Mouse (Mus musculus): ENCODE results near the gene Olfr658. TPM values are rescaled to one million over a fixed set of nuclear protein-coding genes. Genes with fewer than 3 reads are reported as not detected.
A peak's percentile ranks its signal among the peaks of the same experiment; 100 is the strongest.

The Olfr658 gene
- polyA plus RNA-seq (2015; fragmentation: Nextera tagmentation; extraction: Ambion mirVana), result 0.09 TPM in 1 of 2 replicates, not detected in the other

- H3K4me1 ChIP-seq (replicated peaks; ENCODE audit: control insufficient read depth, insufficient read depth, low read length), result no peaks in the 10 kb centered on the region
- no peaks in the 10 kb centered on the region for H3K36me3 ChIP-seq (ENCODE audit: control insufficient read depth, insufficient read depth)
- H3K4me2 ChIP-seq (ENCODE audit: low read length), result peak within 1 kb of the TSS; percentile 49
- peak within 1 kb of the TSS; percentile 30 for H3K4me3 ChIP-seq (replicated peaks; ENCODE audit: low read length)
- no peaks in the 10 kb centered on the region for H3K9me3 ChIP-seq (ENCODE audit: control insufficient read depth, low read length)
- ATAC-seq, result peak; percentile 88
- no peak within 1 kb of the TSS for H3K27ac ChIP-seq (ENCODE audit: low read length)
- no peak within 1 kb of the TSS; the same call in 1 of the 2 replicates for H3K9ac ChIP-seq (replicated peaks; ENCODE audit: low read depth, low read length)
- no peaks in the 10 kb centered on the region for H3K27me3 ChIP-seq (replicated peaks; ENCODE audit: control insufficient read depth, insufficient read depth, low read length)
- 26% methylated on average over 21 of the region's 22 CpGs for WGBS
Observed at GRCm38 (mm10) chr7:104646841-104647482, at the start of gene Olfr658. Gene Olfr658, minus strand, starts transcription at chr7:104647305.

- Histone ChIP-seq H3K9me3 (ENCODE audit: control insufficient read depth, low read length) (no peaks in the 10 kb centered on the region), H3K4me2 (ENCODE audit: low read length) (no peak within 1 kb of the TSS), H3K36me3 (ENCODE audit: control insufficient read depth, insufficient read depth) (no peaks in the 10 kb centered on the region), H3K4me3 (replicated peaks; ENCODE audit: low read length) (no peak within 1 kb of the TSS), H3K4me1 (replicated peaks; ENCODE audit: control insufficient read depth, insufficient read depth, low read length) (no peaks in the 10 kb centered on the region), H3K27ac (ENCODE audit: low read length) (no peak within 1 kb of the TSS), H3K27me3 (replicated peaks; ENCODE audit: control insufficient read depth, insufficient read depth, low read length) (no peaks in the 10 kb centered on the region), H3K9ac (replicated peaks; ENCODE audit: low read depth, low read length) (no peak within 1 kb of the TSS)
- ATAC-seq, result no peak
- 94% methylated on average over 2 of the region's 2 CpGs for WGBS
Observed at GRCm38 (mm10) chr7:104686201-104686600, 39.1 kb upstream of the Olfr658 start, which contains the start of gene Olfr661. Gene Olfr661, plus strand, starts transcription at chr7:104686501.

GRCm38 (mm10) chr7:104666453-104666852 is 19.3 kb upstream of the Olfr658 start, which contains the start of gene Olfr659:
Gene Olfr659, plus strand, starts transcription at chr7:104666753.
- no peak for ATAC-seq

GRCm38 (mm10) chr7:104624494-104624893 is 22.6 kb downstream of the Olfr658 start, which contains the start of gene Olfr657:
Gene Olfr657, plus strand, starts transcription at chr7:104624794.
- Histone ChIP-seq H3K4me1 (replicated peaks; ENCODE audit: control insufficient read depth, insufficient read depth, low read length) (no peaks in the 10 kb centered on the region), H3K9ac (replicated peaks; ENCODE audit: low read depth, low read length) (no peak within 1 kb of the TSS), H3K27ac (ENCODE audit: low read length) (no peak within 1 kb of the TSS), H3K4me2 (ENCODE audit: low read length) (no peak within 1 kb of the TSS), H3K9me3 (ENCODE audit: control insufficient read depth, low read length) (no peaks in the 10 kb centered on the region), H3K36me3 (ENCODE audit: control insufficient read depth, insufficient read depth) (no peaks in the 10 kb centered on the region), H3K27me3 (replicated peaks; ENCODE audit: control insufficient read depth, insufficient read depth, low read length) (no peaks in the 10 kb centered on the region), H3K4me3 (replicated peaks; ENCODE audit: low read length) (no peak within 1 kb of the TSS)
- ATAC-seq, result no peak

More at GRCm38 (mm10) chr7:104666453-104666852, 19.3 kb upstream of the Olfr658 start, which contains the start of gene Olfr659:
- Histone ChIP-seq H3K27ac (ENCODE audit: low read length) (no peak within 1 kb of the TSS), H3K9me3 (ENCODE audit: control insufficient read depth, low read length) (no peaks in the 10 kb centered on the region), H3K36me3 (ENCODE audit: control insufficient read depth, insufficient read depth) (no peaks in the 10 kb centered on the region), H3K4me3 (replicated peaks; ENCODE audit: low read length) (no peak within 1 kb of the TSS), H3K4me1 (replicated peaks; ENCODE audit: control insufficient read depth, insufficient read depth, low read length) (no peaks in the 10 kb centered on the region), H3K9ac (replicated peaks; ENCODE audit: low read depth, low read length) (no peak within 1 kb of the TSS), H3K27me3 (replicated peaks; ENCODE audit: control insufficient read depth, insufficient read depth, low read length) (no peaks in the 10 kb centered on the region), H3K4me2 (ENCODE audit: low read length) (no peak within 1 kb of the TSS)
- WGBS, result 90% methylated on average over 3 of the region's 3 CpGs

- Histone ChIP-seq H3K27me3 (replicated peaks; ENCODE audit: control insufficient read depth, insufficient read depth, low read length) (no peaks in the 10 kb centered on the region), H3K9me3 (ENCODE audit: control insufficient read depth, low read length) (no peaks in the 10 kb centered on the region), H3K27ac (ENCODE audit: low read length) (no peak within 1 kb of the TSS), H3K4me2 (ENCODE audit: low read length) (no peak within 1 kb of the TSS), H3K4me3 (replicated peaks; ENCODE audit: low read length) (no peak within 1 kb of the TSS), H3K36me3 (ENCODE audit: control insufficient read depth, insufficient read depth) (no peaks in the 10 kb centered on the region), H3K4me1 (replicated peaks; ENCODE audit: control insufficient read depth, insufficient read depth, low read length) (no peaks in the 10 kb centered on the region), H3K9ac (replicated peaks; ENCODE audit: low read depth, low read length) (no peak within 1 kb of the TSS)
- no peak for ATAC-seq
- WGBS, result 78% methylated on average over 4 of the region's 4 CpGs
Observed at GRCm38 (mm10) chr7:104613655-104614054, 33.5 kb downstream of the Olfr658 start, which contains the start of gene Olfr656. Gene Olfr656, plus strand, starts transcription at chr7:104613955.

GRCm38 (mm10) chr7:104604727-104605126 is 42.4 kb downstream of the Olfr658 start:
- Histone ChIP-seq H3K4me2 (ENCODE audit: low read length) (no peak overlapping the region), H3K36me3 (ENCODE audit: control insufficient read depth, insufficient read depth) (no peaks in the 10 kb centered on the region), H3K9ac (replicated peaks; ENCODE audit: low read depth, low read length) (no peak overlapping the region), H3K27me3 (replicated peaks; ENCODE audit: control insufficient read depth, insufficient read depth, low read length) (no peaks in the 10 kb centered on the region), H3K4me1 (replicated peaks; ENCODE audit: control insufficient read depth, insufficient read depth, low read length) (no peaks in the 10 kb centered on the region), H3K27ac (ENCODE audit: low read length) (no peak overlapping the region), H3K9me3 (ENCODE audit: control insufficient read depth, low read length) (no peaks in the 10 kb centered on the region), H3K4me3 (replicated peaks; ENCODE audit: low read length) (no peak overlapping the region)
- no peak for ATAC-seq

- Histone ChIP-seq H3K4me3 (replicated peaks; ENCODE audit: low read length) (no peak overlapping the region), H3K36me3 (ENCODE audit: control insufficient read depth, insufficient read depth) (no peaks in the 10 kb centered on the region), H3K9me3 (ENCODE audit: control insufficient read depth, low read length) (no peaks in the 10 kb centered on the region), H3K27ac (ENCODE audit: low read length) (no peak overlapping the region), H3K4me2 (ENCODE audit: low read length) (no peak overlapping the region), H3K9ac (replicated peaks; ENCODE audit: low read depth, low read length) (no peak overlapping the region), H3K4me1 (replicated peaks; ENCODE audit: control insufficient read depth, insufficient read depth, low read length) (no peaks in the 10 kb centered on the region), H3K27me3 (replicated peaks; ENCODE audit: control insufficient read depth, insufficient read depth, low read length) (no peaks in the 10 kb centered on the region)
- 4% methylated on average over 3 of the region's 3 CpGs for WGBS
- ATAC-seq, result no peak
Observed at GRCm38 (mm10) chr7:104603173-104603572, 43.9 kb downstream of the Olfr658 start.

- Histone ChIP-seq H3K4me1 (replicated peaks; ENCODE audit: control insufficient read depth, insufficient read depth, low read length) (no peaks in the 10 kb centered on the region), H3K27me3 (replicated peaks; ENCODE audit: control insufficient read depth, insufficient read depth, low read length) (no peaks in the 10 kb centered on the region), H3K4me2 (ENCODE audit: low read length) (no peak within 1 kb of the TSS), H3K4me3 (replicated peaks; ENCODE audit: low read length) (no peak within 1 kb of the TSS), H3K27ac (ENCODE audit: low read length) (no peak within 1 kb of the TSS), H3K9me3 (ENCODE audit: control insufficient read depth, low read length) (no peaks in the 10 kb centered on the region), H3K36me3 (ENCODE audit: control insufficient read depth, insufficient read depth) (no peaks in the 10 kb centered on the region), H3K9ac (replicated peaks; ENCODE audit: low read depth, low read length) (no peak within 1 kb of the TSS)
- ATAC-seq, result no peak
- 81% methylated on average over 2 of the region's 2 CpGs for WGBS
Observed at GRCm38 (mm10) chr7:104601679-104602078, 45.4 kb downstream of the Olfr658 start, which contains the start of gene Olfr655. Gene Olfr655, minus strand, starts transcription at chr7:104601779.
